Mouse (Mus musculus): ENCODE data around the gene Tmem72. TPM values are rescaled to one million over a fixed set of nuclear protein-coding genes. Genes with fewer than 3 reads are reported as not detected.

The Tmem72 gene
- polyA plus RNA-seq, 1 experiment from 2014 or later, result 0.09 TPM

DNA sequence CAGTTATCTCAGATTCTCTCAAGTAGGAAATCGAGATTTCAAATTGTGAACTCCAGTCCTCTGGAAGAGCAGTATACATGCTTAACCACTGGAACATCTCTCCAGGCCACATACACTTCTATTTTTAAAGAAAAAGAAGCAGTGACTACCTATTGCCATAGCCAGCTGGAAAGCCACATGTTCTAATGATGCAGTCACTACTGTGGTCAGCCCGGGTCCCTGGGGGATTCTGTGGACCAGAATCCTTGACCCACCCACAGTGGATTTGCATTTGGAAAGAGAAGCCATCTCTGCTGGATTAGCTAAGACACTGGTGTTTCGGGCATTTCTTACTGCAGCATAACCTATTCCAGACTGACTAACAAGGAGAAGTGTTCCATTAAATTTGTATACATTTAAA lies 49.3 kb downstream of the Tmem72 start:
- H3K27ac ChIP-seq, result no peak overlapping the region
- no peaks in the 10 kb centered on the region for H3K9me3 ChIP-seq
- H3K4me1 ChIP-seq, result no peaks in the 10 kb centered on the region; the same call in 1 of the 2 replicates
- ATAC-seq (ENCODE audit: insufficient number of reproducible peaks, insufficient read depth, low FRiP score, low TSS enrichment), result no peak
- WGBS, result 75% methylated on average over 3 of the region's 3 CpGs
- no peaks in the 10 kb centered on the region for H3K36me3 ChIP-seq
- no peak overlapping the region for H3K9ac ChIP-seq
- H3K4me2 ChIP-seq (replicated peaks), result no peak overlapping the region
- H3K27me3 ChIP-seq, result 0 out of 2 replicates have a peak, but pooled peaks cover 10% of the 10 kb centered on the region
- no peak overlapping the region for H3K4me3 ChIP-seq

DNA sequence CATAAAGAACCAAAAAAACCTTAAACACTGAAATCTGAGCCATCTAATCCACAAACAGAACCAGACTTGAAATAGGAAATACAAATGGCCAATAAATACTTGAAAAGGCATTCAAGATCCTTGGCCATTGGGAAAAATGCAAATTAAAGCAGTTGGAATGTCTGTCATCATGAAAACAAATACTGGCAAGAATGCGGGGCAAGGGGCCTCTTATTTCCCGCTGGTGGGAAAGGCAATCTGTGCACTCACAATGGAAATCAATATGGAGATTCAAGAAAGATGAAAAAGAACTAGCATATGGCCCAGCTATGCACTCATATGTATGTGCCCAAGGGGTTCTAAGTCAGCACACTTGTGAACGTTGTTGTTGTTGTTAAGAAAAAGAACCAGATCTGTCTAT lies 49.8 kb downstream of the Tmem72 start:
- no peaks in the 10 kb centered on the region for H3K36me3 ChIP-seq
- 59% methylated on average over 3 of the region's 3 CpGs for WGBS

DNA sequence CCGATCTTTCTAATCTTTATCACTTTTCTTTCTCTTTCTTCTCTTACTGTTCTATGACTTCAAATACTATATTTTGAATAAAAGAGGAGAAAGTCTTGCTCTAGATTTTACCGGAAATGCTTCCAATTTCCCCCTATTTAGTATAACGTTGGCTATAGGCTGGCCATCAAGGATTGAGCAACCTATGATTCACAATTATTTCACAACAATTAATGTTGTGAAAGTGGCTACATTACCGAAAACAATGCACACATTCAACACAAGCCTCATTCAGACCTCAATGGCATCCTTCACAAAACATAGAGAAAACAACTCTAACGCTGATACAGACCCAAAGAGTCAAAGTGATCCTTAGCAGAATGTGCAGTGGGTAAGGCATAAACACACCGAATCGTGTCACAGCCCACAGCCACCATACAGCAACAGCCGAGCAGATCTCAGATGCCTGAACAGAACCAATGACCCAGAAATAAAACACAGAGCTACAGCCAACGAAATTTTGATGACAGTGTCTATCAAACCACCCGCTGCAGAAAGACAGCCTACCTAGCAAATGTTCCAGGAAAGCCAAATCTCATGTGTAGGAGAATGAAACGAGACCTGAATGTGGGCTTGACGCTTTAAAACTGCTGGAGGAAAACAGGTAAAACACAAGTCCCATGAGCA lies 50.5 kb downstream of the Tmem72 start:
- Histone ChIP-seq H3K9ac (no peak overlapping the region), H3K4me1 (no peaks in the 10 kb centered on the region; the same call in 1 of the 2 replicates), H3K27me3 (0 out of 2 replicates have a peak, but pooled peaks cover 4% of the 10 kb centered on the region), H3K36me3 (no peaks in the 10 kb centered on the region), H3K9me3 (no peaks in the 10 kb centered on the region), H3K4me2 (replicated peaks) (no peak overlapping the region), H3K4me3 (no peak overlapping the region), H3K27ac (no peak overlapping the region)
- no peak for ATAC-seq (ENCODE audit: insufficient number of reproducible peaks, insufficient read depth, low FRiP score, low TSS enrichment)
- WGBS, result 79% methylated on average over 12 of the region's 12 CpGs

More for the DNA sequence above, 49.8 kb downstream of the Tmem72 start:
- Histone ChIP-seq H3K4me2 (replicated peaks) (no peak overlapping the region), H3K27me3 (0 out of 2 replicates have a peak, but pooled peaks cover 10% of the 10 kb centered on the region), H3K4me1 (no peaks in the 10 kb centered on the region; the same call in 1 of the 2 replicates), H3K9ac (no peak overlapping the region), H3K9me3 (no peaks in the 10 kb centered on the region), H3K27ac (no peak overlapping the region), H3K4me3 (no peak overlapping the region)
- ATAC-seq (ENCODE audit: insufficient number of reproducible peaks, insufficient read depth, low FRiP score, low TSS enrichment), result no peak

DNA sequence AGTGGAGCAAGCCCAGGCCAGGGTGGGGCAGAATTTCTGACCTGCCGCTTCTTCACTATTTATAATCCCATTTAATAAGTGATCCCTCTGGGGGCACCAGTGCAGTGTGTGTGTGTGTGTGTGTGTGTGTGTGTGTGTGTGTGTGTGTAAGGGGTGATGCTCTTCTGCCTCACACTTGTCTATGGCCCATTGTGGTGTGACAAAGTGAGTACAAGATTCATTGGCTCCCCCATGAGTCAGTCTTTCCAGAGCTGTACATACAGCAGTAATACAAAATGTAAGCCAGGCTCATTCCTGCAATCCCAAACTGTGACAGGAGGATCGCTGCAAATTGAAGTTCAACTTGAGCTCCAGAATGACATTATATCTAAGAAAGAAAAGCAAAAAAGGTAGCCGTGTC lies 51.9 kb downstream of the Tmem72 start:
- no peak overlapping the region for H3K4me3 ChIP-seq
- H3K4me2 ChIP-seq (replicated peaks), result no peak overlapping the region
- no peak overlapping the region for H3K9ac ChIP-seq
- no peaks in the 10 kb centered on the region; the same call in 1 of the 2 replicates for H3K4me1 ChIP-seq
- H3K27ac ChIP-seq, result no peak overlapping the region
- 59% methylated on average over 3 of the region's 3 CpGs for WGBS
- H3K27me3 ChIP-seq, result no peaks in the 10 kb centered on the region
- H3K9me3 ChIP-seq, result no peaks in the 10 kb centered on the region
- no peaks in the 10 kb centered on the region for H3K36me3 ChIP-seq
- no peak for ATAC-seq (ENCODE audit: insufficient number of reproducible peaks, insufficient read depth, low FRiP score, low TSS enrichment)

DNA sequence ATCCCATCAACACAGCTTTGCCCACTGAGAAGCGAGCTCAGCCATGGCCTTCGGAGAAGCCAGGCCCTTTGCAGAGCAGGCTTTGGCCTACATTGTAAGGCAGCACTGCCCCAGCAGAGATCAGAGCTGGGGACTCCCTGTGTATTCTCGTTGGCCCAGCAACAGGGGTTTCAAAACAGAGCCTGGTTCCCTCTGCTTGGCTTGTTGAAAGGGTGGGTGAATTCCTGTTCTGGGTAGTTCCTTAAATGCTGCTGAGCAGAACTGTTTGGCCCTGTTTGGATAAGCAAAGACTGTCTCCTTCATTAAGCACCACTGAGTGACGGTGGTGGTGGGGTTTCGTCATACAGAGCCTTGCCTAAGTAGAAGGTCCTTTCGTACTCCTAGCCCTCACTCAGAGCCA lies 52.7 kb downstream of the Tmem72 start:
- no peak overlapping the region for H3K4me3 ChIP-seq
- no peaks in the 10 kb centered on the region for H3K27me3 ChIP-seq
- no peaks in the 10 kb centered on the region; the same call in 1 of the 2 replicates for H3K4me1 ChIP-seq
- H3K9me3 ChIP-seq, result no peaks in the 10 kb centered on the region
- H3K4me2 ChIP-seq (replicated peaks), result no peak overlapping the region
- H3K9ac ChIP-seq, result no peak overlapping the region
- H3K36me3 ChIP-seq, result no peaks in the 10 kb centered on the region
- no peak for ATAC-seq (ENCODE audit: insufficient number of reproducible peaks, insufficient read depth, low FRiP score, low TSS enrichment)
- 83% methylated on average over 6 of the region's 6 CpGs for WGBS
- no peak overlapping the region for H3K27ac ChIP-seq

DNA sequence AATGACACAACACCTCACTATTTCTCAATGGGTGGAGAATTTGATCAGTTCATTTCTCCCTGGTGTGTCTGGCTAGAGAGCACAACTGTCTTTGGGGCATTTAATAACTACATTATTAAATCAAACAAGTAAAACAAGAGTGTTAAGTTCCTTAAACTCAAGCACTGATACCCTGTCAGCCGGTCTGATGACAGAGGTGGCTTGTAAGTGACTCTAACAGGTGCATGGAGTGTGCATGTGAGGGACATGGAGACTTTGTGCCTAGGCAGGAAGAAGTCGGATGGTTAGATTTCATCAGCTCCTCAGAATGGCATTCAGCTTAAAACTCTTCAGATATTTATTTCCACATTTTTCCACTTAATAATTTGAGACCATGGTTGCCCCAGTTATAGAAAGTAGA lies 53.3 kb downstream of the Tmem72 start:
- H3K4me3 ChIP-seq, result no peak overlapping the region
- H3K9me3 ChIP-seq, result no peaks in the 10 kb centered on the region
- no peaks in the 10 kb centered on the region for H3K27me3 ChIP-seq
- H3K4me1 ChIP-seq, result no peaks in the 10 kb centered on the region; the same call in 1 of the 2 replicates
- 79% methylated on average over 2 of the region's 2 CpGs for WGBS
- no peak overlapping the region for H3K9ac ChIP-seq
- no peak overlapping the region for H3K27ac ChIP-seq
- no peaks in the 10 kb centered on the region for H3K36me3 ChIP-seq
- no peak overlapping the region for H3K4me2 ChIP-seq (replicated peaks)
- ATAC-seq (ENCODE audit: insufficient number of reproducible peaks, insufficient read depth, low FRiP score, low TSS enrichment), result no peak

DNA sequence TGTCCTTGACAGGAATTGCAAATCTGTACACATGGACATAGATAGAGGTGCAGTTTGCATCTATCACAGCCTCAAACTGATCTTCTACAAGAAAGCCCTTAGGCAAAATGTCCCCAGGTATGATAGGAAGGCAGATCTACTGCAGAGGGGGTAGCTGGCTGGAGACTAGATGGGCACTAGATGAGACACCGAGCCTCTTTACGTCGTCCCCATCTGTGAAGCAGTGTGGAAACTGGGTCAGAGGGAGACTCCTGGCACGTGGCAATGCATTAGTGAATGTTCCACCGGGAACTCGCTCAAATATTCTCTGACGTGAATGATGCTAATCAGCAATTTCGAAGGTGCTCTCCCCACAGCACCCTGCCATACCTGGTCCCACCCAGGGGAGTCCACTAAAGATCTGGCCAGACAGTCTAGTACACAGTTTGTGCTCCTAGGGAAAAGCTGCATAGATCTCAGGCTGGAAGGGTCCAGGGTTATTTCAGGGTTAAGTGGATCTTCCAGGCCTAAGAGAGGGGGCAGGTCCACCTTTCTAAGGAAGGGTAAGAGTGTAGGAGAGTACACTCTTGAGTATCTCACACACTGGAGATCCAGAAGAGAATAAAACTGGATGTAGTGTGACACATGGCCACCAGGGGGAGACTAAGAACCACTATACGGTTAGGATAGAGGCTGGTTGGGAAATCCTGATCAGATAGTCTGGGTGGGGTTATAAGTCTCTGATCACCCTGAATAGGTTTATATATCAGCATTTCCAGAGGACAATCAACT lies 62.8 kb downstream of the Tmem72 start:
- Histone ChIP-seq H3K36me3 (no peaks in the 10 kb centered on the region), H3K9ac (no peak overlapping the region), H3K4me2 (replicated peaks) (no peak overlapping the region), H3K4me3 (no peak overlapping the region), H3K9me3 (no peaks in the 10 kb centered on the region), H3K27me3 (no peaks in the 10 kb centered on the region), H3K4me1 (peaks cover 14% of the 10 kb centered on the region), H3K27ac (no peak overlapping the region)
- ATAC-seq (ENCODE audit: insufficient number of reproducible peaks, insufficient read depth, low FRiP score, low TSS enrichment), result no peak
- WGBS, result 59% methylated on average over 9 of the region's 9 CpGs

DNA sequence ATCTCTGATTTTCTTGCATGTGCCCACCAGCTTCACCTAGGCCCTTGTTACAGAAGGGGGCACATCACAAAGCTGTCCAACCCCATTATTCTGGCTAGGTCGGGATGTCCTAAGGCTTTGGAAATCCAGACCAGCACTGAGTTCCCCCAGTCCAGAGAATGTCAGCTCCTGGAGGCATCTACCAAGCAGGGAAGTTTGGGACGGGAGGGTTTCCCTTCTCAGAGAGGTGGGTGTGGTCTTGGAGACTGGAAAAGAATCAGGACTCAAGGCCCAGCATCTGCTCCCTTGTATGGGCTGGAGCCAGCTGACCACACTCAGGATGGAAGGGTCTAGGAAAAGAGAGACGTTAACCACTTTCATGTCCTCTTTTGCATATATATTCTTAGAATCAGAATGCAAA lies 63.5 kb downstream of the Tmem72 start:
- 74% methylated on average over 3 of the region's 3 CpGs for WGBS
- Histone ChIP-seq H3K4me1 (peaks cover 14% of the 10 kb centered on the region), H3K9ac (no peak overlapping the region), H3K4me2 (replicated peaks) (no peak overlapping the region), H3K4me3 (no peak overlapping the region), H3K27me3 (no peaks in the 10 kb centered on the region), H3K27ac (no peak overlapping the region), H3K36me3 (no peaks in the 10 kb centered on the region), H3K9me3 (no peaks in the 10 kb centered on the region)
- no peak for ATAC-seq (ENCODE audit: insufficient number of reproducible peaks, insufficient read depth, low FRiP score, low TSS enrichment)

DNA sequence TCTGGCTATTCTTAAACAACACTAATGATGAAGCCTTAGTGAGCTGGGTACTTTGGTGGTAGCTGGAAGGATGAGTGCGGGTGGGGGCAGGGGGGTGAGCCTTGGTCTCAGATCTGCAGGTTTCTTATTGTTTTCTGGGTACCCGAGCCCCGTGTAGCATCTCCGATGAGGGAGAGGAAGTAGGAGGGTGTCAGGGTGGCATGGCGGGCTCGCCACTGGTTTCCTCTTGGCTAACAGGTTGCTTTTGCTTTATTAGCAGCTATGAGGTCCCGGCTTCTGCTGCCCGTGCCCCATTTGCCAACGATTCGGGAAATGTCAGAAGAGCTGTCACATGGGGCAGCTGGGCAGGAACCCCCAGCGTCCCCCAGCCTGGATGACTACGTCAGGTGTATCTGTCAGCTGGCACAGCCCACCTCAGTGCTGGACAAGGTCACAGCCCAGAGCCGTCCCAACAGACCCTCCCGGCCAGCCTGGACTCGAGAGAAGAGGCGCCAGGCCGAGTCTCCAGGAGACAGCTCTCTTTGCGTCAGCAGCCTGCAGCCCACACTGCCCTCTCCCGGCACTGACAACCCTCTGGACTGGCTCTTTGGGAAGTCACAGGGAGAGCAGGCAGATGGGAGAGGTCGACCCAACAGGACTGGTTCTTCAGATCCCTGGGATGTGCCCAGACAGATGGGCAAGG lies 65.1 kb downstream of the Tmem72 start:
- Histone ChIP-seq H3K9me3 (no peaks in the 10 kb centered on the region), H3K9ac (no peak overlapping the region), H3K27me3 (no peaks in the 10 kb centered on the region), H3K4me2 (replicated peaks) (0 out of 2 replicates have a peak overlapping the region, but pooled peaks have one; percentile 9), H3K36me3 (no peaks in the 10 kb centered on the region), H3K4me3 (no peak overlapping the region), H3K4me1 (peaks cover 14% of the 10 kb centered on the region), H3K27ac (peak overlapping the region; percentile 23; the same call in 1 of the 2 replicates)
- no peak for ATAC-seq (ENCODE audit: insufficient number of reproducible peaks, insufficient read depth, low FRiP score, low TSS enrichment)
- WGBS, result 77% methylated on average over 20 of the region's 20 CpGs

DNA sequence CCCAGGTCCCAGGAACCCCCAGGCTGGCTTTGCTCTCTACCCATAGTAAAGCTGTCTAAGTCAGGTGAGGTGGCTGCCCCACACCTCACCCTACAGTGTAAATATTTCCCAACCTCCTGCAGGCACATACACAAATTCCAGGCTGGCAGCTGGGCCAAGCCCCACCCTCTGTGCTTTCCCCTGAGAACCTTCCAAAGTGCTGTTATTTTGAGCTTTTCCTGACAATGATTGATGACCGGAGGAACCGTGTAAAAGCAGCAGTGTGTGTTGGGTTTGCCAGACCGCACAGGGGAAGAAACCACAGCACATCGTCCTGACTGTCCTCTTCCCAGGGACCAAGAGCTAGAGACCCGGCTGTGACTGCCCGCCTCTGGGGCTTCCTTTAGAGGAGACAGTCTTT lies 66.3 kb downstream of the Tmem72 start, which contains the start of gene Depp1:
Gene Depp1, plus strand, starts transcription at position 204 of the 400 bp plus-strand sequence.
- H3K9ac ChIP-seq, result no peak within 1 kb of the TSS
- peak within 1 kb of the TSS; percentile 23; the same call in 1 of the 2 replicates for H3K27ac ChIP-seq
- peaks cover 10% of the 10 kb centered on the region for H3K4me1 ChIP-seq
- no peak for ATAC-seq (ENCODE audit: insufficient number of reproducible peaks, insufficient read depth, low FRiP score, low TSS enrichment)
- H3K36me3 ChIP-seq, result no peaks in the 10 kb centered on the region
- H3K4me2 ChIP-seq (replicated peaks), result 0 out of 2 replicates have a peak within 1 kb of the TSS, but pooled peaks have one; percentile 9
- no peaks in the 10 kb centered on the region for H3K27me3 ChIP-seq
- 47% methylated on average over 6 of the region's 6 CpGs for WGBS
- H3K9me3 ChIP-seq, result no peaks in the 10 kb centered on the region
- no peak within 1 kb of the TSS for H3K4me3 ChIP-seq

DNA sequence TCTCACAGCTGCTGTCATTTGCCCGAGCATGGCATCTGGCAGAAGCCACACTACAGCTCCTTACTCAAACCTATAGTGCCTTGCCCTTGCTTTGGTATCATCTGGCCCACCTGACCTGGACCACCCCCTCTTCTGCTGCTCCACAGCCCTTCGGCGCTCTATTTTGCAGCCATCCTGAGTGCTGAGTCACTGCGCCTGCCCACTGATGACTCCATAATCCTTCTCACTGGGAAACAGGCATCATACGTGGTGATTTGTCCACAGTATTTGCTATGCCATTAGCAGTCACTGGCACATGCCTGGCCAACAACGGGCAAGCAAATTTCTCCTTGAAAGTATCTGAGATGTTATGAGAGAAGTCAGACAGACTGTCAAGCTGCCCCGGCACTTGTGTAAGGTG lies 66.9 kb downstream of the Tmem72 start:
- H3K27ac ChIP-seq, result no peak overlapping the region
- WGBS, result 88% methylated on average over 7 of the region's 7 CpGs

More for the DNA sequence above, 66.9 kb downstream of the Tmem72 start:
- H3K4me1 ChIP-seq, result peaks cover 4% of the 10 kb centered on the region
- no peak for ATAC-seq (ENCODE audit: insufficient number of reproducible peaks, insufficient read depth, low FRiP score, low TSS enrichment)
- no peaks in the 10 kb centered on the region for H3K9me3 ChIP-seq
- H3K4me2 ChIP-seq (replicated peaks), result no peak overlapping the region
- H3K27me3 ChIP-seq, result no peaks in the 10 kb centered on the region
- no peak overlapping the region for H3K4me3 ChIP-seq
- no peak overlapping the region for H3K9ac ChIP-seq
- no peaks in the 10 kb centered on the region for H3K36me3 ChIP-seq
